Mouse (Mus musculus) liver, adult 2 months (tissue): ENCODE data around the gene AC161166.1. TPM values are rescaled to one million over a fixed set of nuclear protein-coding genes. Genes with fewer than 3 reads are reported as not detected.
"Not testable (repeated sequence)": the region's sequence is repeated elsewhere in the genome, so short reads cannot be mapped to it uniquely, and the experiment has no call there.

Experiments
- DNase-seq: peaks from one replicate; pipeline ENCODE4 v3.0.0-alpha.2; 2011; ENCODE audit warnings: low read depth, low spot score; ENCODE audit errors: extremely low read depth
- H3K27ac ChIP-seq: fragments of 200-500 bp; replicated peaks from 2 replicates; pipeline ENCODE4 v1.5.1; 2012; ENCODE audit warnings: low read depth, mild to moderate bottlenecking, control low read depth, inconsistent platforms, low read length; ENCODE audit not compliant: insufficient read depth
- H3K27me3 ChIP-seq: fragments of 200-500 bp; 2 replicates; pipeline ENCODE4 v1.6.1; 2012; ENCODE audit warnings: mild to moderate bottlenecking, moderate library complexity, low read length, inconsistent platforms; ENCODE audit not compliant: control insufficient read depth, insufficient read depth
- H3K36me3 ChIP-seq: fragments of 200-500 bp; 2 replicates; pipeline ENCODE4 v1.6.1; 2012; ENCODE audit warnings: low read length, inconsistent platforms; ENCODE audit not compliant: control insufficient read depth, insufficient read depth
- H3K4me1 ChIP-seq: fragments of 200-500 bp; 2 replicates; pipeline ENCODE4 v1.6.1; 2011; ENCODE audit warnings: low read length; ENCODE audit not compliant: control insufficient read depth, insufficient read depth
- H3K4me3 ChIP-seq: fragments of 200-500 bp; 2 replicates; pipeline ENCODE4 v1.5.1; 2011; ENCODE audit warnings: low read depth, mild to moderate bottlenecking, control low read depth, low read length, moderate library complexity; ENCODE audit not compliant: insufficient read depth
- H3K79me2 ChIP-seq: fragments of 200-500 bp; 2 replicates; pipeline ENCODE4 v1.6.1; 2012; ENCODE audit warnings: inconsistent platforms, mild to moderate bottlenecking, low read length, moderate library complexity; ENCODE audit not compliant: control insufficient read depth, insufficient read depth
- H3K9ac ChIP-seq: fragments of 200-500 bp; 2 replicates; pipeline ENCODE4 v1.6.1; 2012; ENCODE audit warnings: low read depth, mild to moderate bottlenecking, control low read depth, inconsistent platforms, low read length
- CTCF ChIP-seq: fragments of 200-500 bp; IDR thresholded peaks from 2 replicates; pipeline ENCODE4 v1.5.1; 2011; ENCODE audit warnings: low read depth, low read length, control low read depth
- POLR2A ChIP-seq: fragments of 200-500 bp; IDR thresholded peaks from 2 replicates; pipeline ENCODE4 v1.6.1; 2011; ENCODE audit warnings: low read length, control low read depth; ENCODE audit not compliant: insufficient read depth; ENCODE audit errors: extremely low read depth
- WGBS: fragments of 180-500 bp; shearing (Covaris S2); methylation state at CpG from one replicate; pipeline ENCODE4 v1.1.7; 2018; 5-methylcytosine and 5-hydroxymethylcytosine counted together
- polyA plus RNA-seq: library from polyadenylated mRNA; depleted of rRNA; stranded (reverse); fragments of >200 nt; gene quantifications from 2 replicates; pipeline ENCODE4 v1.2.3, GENCODE M21; 2012
- total RNA-seq: library from RNA; depleted of rRNA; stranded (reverse); fragments of >200 nt; gene quantifications from 2 replicates; pipeline ENCODE4 v1.2.3, GENCODE M21; 2014

The AC161166.1 gene
- total and polyA plus RNA-seq, 2 experiments: not detected

DNA sequence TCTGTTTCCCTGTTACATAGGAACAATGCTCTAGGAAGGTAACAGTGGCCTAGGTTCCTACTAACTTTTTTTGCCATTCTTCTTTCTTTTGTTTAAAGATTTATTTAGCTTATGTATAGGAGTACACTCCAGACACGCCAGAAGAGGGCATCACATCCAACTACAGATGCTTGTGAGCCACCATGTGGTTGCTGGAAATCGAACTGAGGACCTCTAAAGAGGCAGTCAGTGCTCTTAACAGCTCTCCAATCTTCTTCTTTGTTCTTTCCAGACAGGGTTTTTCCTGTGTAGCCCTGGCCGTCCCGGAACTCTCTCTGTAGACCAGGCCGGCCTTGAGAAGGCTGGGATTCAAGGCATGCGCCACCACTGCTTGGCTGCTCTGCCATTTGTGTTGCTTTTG, 12.7 kb upstream of the AC161166.1 start:
- H3K27ac ChIP-seq: no peak overlapping the region
- no peaks in the 10 kb centered on the region for H3K36me3 ChIP-seq
- H3K4me1 ChIP-seq: peaks cover 3% of the 10 kb centered on the region; the same call in 1 of the 2 replicates
- no peaks in the 10 kb centered on the region for H3K79me2 ChIP-seq
- H3K9ac ChIP-seq: no peak overlapping the region
- no peak overlapping the region for H3K4me3 ChIP-seq
- H3K27me3 ChIP-seq: no peaks in the 10 kb centered on the region
- DNase-seq: peak; percentile 16
- TF ChIP-seq CTCF (0 out of 2 replicates have a peak, but pooled peaks have one; percentile 5), POLR2A (no peak)
- 82% methylated on average over 6 of the region's 6 CpGs for WGBS

DNA sequence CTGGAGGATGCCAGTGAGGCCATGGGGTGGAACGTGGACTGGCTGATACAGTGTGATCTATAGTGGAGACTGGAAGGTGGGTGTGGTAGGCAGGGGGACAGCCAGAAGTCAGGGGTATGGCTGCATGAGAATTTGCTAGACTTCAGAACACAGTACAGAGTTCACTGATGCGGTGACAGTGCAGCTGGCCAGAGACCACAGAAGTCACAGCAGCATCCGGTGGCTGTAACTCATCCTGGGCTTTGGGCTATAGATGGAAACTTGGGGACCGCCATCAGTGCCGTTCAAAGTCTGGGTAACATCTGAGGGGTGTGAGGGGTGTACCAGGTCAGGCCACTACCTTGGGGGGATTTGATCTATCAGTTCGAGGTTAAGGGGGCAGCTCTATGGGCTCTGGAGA, 11.5 kb upstream of the AC161166.1 start:
- no peaks in the 10 kb centered on the region for H3K79me2 ChIP-seq
- TF ChIP-seq POLR2A (no peak), CTCF (no peak)
- H3K4me3 ChIP-seq: no peak overlapping the region
- no peak overlapping the region for H3K27ac ChIP-seq
- 64% methylated on average over 6 of the region's 6 CpGs for WGBS
- no peaks in the 10 kb centered on the region for H3K27me3 ChIP-seq
- no peak overlapping the region for H3K9ac ChIP-seq
- DNase-seq: no peak
- H3K36me3 ChIP-seq: no peaks in the 10 kb centered on the region
- H3K4me1 ChIP-seq: no peaks in the 10 kb centered on the region

DNA sequence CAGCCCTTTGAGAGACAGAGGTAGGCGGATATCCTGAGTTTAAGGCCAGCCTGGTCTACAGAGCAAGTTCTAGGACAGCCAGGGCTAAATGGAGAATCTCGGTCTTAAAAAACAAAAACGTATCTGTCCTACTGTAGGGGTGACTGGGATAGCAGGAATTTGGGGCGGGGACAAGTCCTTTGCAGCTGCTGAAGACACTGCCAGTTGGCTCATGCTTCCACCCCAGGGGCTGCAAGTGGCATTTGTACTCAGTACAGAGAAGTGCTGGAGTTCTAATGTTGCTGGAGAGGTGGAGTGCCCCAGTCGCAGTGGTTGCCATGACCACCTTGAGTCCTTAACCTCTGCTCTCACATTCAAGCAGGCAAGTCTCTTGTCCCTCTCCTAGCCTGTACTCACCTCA, 10.6 kb upstream of the AC161166.1 start:
- no peak for TF ChIP-seq POLR2A
- no peak for TF ChIP-seq CTCF
- WGBS: 66% methylated on average over 5 of the region's 5 CpGs
- Histone ChIP-seq H3K36me3 (no peaks in the 10 kb centered on the region), H3K27ac (no peak overlapping the region), H3K79me2 (no peaks in the 10 kb centered on the region), H3K4me3 (no peak overlapping the region), H3K9ac (no peak overlapping the region), H3K4me1 (no peaks in the 10 kb centered on the region), H3K27me3 (no peaks in the 10 kb centered on the region)
- no peak for DNase-seq

DNA sequence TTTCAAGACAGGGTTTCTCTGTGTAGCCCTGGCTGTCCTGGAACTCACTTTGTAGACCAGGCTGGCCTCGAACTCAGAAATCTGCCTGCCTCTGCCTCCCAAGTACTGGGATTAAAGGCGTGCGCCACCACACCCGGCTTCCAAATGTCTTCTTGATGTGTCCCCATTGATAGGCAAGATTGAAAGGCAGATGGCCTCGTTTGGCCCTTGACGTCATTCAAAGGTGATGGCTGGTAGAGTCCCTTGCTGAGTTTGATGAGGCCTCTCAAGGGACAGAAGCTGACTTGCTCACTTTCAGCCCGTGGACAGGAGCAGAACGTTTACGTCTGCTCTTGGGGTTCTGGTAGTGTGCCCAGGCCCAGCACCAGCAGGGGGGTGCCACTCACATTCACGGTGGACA, 7.8 kb upstream of the AC161166.1 start:
- DNase-seq, H3K27me3 ChIP-seq, H3K4me3 ChIP-seq, H3K36me3 ChIP-seq, H3K79me2 ChIP-seq, H3K27ac ChIP-seq, H3K4me1 ChIP-seq, H3K9ac ChIP-seq: not testable (repeated sequence)
- WGBS: 90% methylated on average over 10 of the region's 10 CpGs

DNA sequence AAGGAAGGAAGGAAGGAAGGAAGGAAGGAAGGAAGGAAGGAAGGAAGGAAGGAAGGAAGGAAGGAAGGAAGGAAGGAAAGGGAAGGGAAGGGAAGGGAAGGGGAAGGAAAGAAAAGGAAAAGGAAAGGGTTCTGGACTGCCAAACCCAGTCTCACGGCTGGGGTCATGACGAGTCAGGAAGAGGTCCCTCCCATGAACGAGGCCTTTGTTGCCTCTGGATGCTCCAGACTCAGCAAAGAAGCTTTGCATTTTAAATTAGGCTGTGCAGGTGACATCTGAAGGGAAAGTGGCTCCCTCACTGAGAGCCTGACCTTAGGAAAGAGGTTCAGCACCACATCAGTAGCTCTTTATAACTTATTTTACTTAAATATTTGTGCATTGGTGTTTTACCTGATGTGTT, 6.9 kb upstream of the AC161166.1 start:
- Histone ChIP-seq H3K9ac (no peak overlapping the region), H3K27me3 (no peaks in the 10 kb centered on the region), H3K4me3 (no peak overlapping the region), H3K36me3 (no peaks in the 10 kb centered on the region), H3K79me2 (no peaks in the 10 kb centered on the region), H3K27ac (no peak overlapping the region), H3K4me1 (no peaks in the 10 kb centered on the region)
- WGBS: 66% methylated on average over 3 of the region's 3 CpGs
- DNase-seq: no peak
- TF ChIP-seq POLR2A (no peak), CTCF (no peak)

DNA sequence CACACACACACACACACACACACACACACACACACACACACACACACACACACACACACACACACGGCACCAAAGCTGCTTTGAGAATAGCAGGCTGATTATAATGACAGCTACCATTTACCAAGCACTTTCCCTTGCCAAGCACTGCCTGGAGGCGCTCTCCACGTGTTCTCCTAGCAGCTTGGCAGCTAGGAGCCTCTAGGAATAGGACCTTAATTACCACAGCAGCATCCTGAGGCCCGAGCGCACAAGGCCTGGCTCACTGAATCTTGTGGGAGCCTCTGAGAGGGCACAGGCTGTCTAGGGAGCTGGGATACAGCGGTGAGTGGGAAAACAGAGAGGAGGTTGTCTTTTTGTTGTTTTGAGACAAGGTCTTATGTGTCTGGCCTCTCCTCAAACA, 5.4 kb upstream of the AC161166.1 start:
- WGBS: 79% methylated on average over 6 of the region's 6 CpGs
- no peak for DNase-seq
- Histone ChIP-seq H3K4me3 (no peak overlapping the region), H3K9ac (no peak overlapping the region), H3K27ac (no peak overlapping the region), H3K36me3 (no peaks in the 10 kb centered on the region), H3K79me2 (no peaks in the 10 kb centered on the region), H3K4me1 (no peaks in the 10 kb centered on the region), H3K27me3 (no peaks in the 10 kb centered on the region)
- TF ChIP-seq CTCF (no peak), POLR2A (no peak)
